ENCODE assay signal across 16 mouse cellular contexts in the genomic region with DNA sequence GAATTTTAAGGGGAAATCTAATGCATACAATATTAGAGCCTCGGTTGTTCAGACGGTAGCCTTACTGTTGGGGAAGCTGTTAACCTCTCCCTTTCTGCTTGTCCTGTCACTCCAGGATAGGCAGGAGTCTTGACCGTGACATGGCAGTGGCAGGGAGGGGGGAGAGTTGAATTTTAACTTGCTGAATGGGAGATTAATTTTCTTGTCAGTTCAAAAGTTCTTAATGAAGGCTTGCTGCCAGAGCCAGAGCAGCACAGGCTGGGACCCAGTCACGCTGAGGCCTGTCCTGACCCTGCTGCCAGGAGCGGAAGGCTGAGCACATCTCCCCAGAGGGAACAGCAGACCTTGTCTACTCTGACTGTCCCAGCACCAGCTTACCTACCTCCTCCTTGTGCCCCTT. TPM values are rescaled to one million over a fixed set of nuclear protein-coding genes. Genes with fewer than 3 reads are reported as not detected.
DNase-seq lines count a peak whose midpoint lies in the region; ATAC-seq and TF ChIP-seq lines count a peak whose summit lies in the region.
"Had no signal": no experiment of that assay in that cellular context is flagged by ENCODE, and none has a peak within 500 bp of the region (broad histone marks: within the 10 kb centered on the region; RNA-seq: fewer than 3 reads in every experiment).

No protein-coding gene starts in this region.

- H3K4me2 ChIP-seq in heart, embryonic 11.5 days = no peak overlapping the region
- H3K4me2 ChIP-seq in kidney, postnatal 0 days (ENCODE audit: low read length) = no peak overlapping the region
- H3K4me2 ChIP-seq in stomach, embryonic 14.5 days (replicated peaks; ENCODE audit: low read depth, low read length) = no peak overlapping the region
- H3K4me2 ChIP-seq: lung, embryonic 15.5 days had no signal

- no peak for ATAC-seq in heart, embryonic 11.5 days (replicated peaks; ENCODE audit: insufficient number of reproducible peaks, low FRiP score, low TSS enrichment)
- ATAC-seq in erythroblast, adult 5-6 weeks (replicated peaks; ENCODE audit: low FRiP score, poor library complexity, severe bottlenecking) = 0 out of 2 replicates have a peak, but pooled peaks have one; percentile 24
- ATAC-seq in kidney, postnatal 0 days (replicated peaks; ENCODE audit: low FRiP score, low read depth) = peak; percentile 37; the same call in 1 of the 2 replicates
- ATAC-seq in stomach, embryonic 14.5 days (ENCODE audit: insufficient number of reproducible peaks, insufficient read depth, low FRiP score, low read depth) = 0 out of 2 replicates have a peak, but pooled peaks have one; percentile 42
- ATAC-seq: forebrain, postnatal 0 days; hindbrain, postnatal 0 days had no signal

- TF ChIP-seq CTCF in kidney, postnatal 0 days (IDR thresholded peaks at IDR 0.05; ENCODE audit: low read depth) = no peak

- H3K4me1 ChIP-seq in heart, embryonic 11.5 days (ENCODE audit: control insufficient read depth, insufficient read depth, low read length) = peaks cover 2% of the 10 kb centered on the region; the same call in 1 of the 2 replicates
- peaks cover 29% of the 10 kb centered on the region for H3K4me1 ChIP-seq in kidney, postnatal 0 days (replicated peaks; ENCODE audit: insufficient read depth, low read length)
- H3K4me1 ChIP-seq in stomach, embryonic 14.5 days (ENCODE audit: control insufficient read depth, insufficient read depth, low read length) = no peaks in the 10 kb centered on the region

- no peak for DNase-seq in heart, postnatal 25 days (ENCODE audit: low spot score)
- peak; percentile 53 for DNase-seq in kidney, postnatal 0 days (ENCODE audit: low spot score)
- no peak for DNase-seq in neural tube, embryonic 10.5 days (ENCODE audit: extremely low spot score, low spot score)
- DNase-seq in heart, adult 18-20 months = no peak
- no peak for DNase-seq in layer of hippocampus, adult 9-10 months (ENCODE audit: low spot score)
- DNase-seq: cerebellum, adult 18-20 months; forebrain, postnatal 0 days; gastrocnemius, postnatal 25 days; liver had no signal

- intact Hi-C loops in heart, postnatal 25 days (cut with DNase I) = no loop called here

- no peaks in the 10 kb centered on the region for H3K9me3 ChIP-seq in heart, embryonic 11.5 days (replicated peaks; ENCODE audit: control insufficient read depth, low read length)
- no peaks in the 10 kb centered on the region for H3K9me3 ChIP-seq in kidney, postnatal 0 days (replicated peaks; ENCODE audit: low read length)
- H3K9me3 ChIP-seq in stomach, embryonic 14.5 days (ENCODE audit: control insufficient read depth, low read depth, low read length) = no peaks in the 10 kb centered on the region
- H3K9me3 ChIP-seq: lung, embryonic 15.5 days; megakaryocyte, embryonic 14.5 days had no signal

- no peaks in the 10 kb centered on the region for H3K27me3 ChIP-seq in heart, embryonic 11.5 days (ENCODE audit: control insufficient read depth, insufficient read depth, low read length)
- H3K27me3 ChIP-seq in kidney, postnatal 0 days (ENCODE audit: insufficient read depth, low read length) = no peaks in the 10 kb centered on the region
- no peaks in the 10 kb centered on the region for H3K27me3 ChIP-seq in stomach, embryonic 14.5 days (ENCODE audit: control insufficient read depth, insufficient read depth, low read length)
- H3K27me3 ChIP-seq: lung, embryonic 15.5 days had no signal

- H3K9ac ChIP-seq in heart, embryonic 11.5 days (ENCODE audit: low read depth, low read length) = 0 out of 2 replicates have a peak overlapping the region, but pooled peaks have one; percentile 8
- H3K9ac ChIP-seq in kidney, postnatal 0 days (ENCODE audit: low read depth, low read length) = no peak overlapping the region
- no peak overlapping the region for H3K9ac ChIP-seq in stomach, embryonic 14.5 days (replicated peaks; ENCODE audit: low read depth, low read length)
- H3K9ac ChIP-seq: forebrain, postnatal 0 days; lung, embryonic 15.5 days had no signal

- no peaks in the 10 kb centered on the region for H3K36me3 ChIP-seq in heart, embryonic 11.5 days (ENCODE audit: control insufficient read depth, insufficient read depth, low read length)
- H3K36me3 ChIP-seq in kidney, postnatal 0 days (ENCODE audit: insufficient read depth, low read length) = no peaks in the 10 kb centered on the region
- H3K36me3 ChIP-seq in stomach, embryonic 14.5 days (ENCODE audit: control insufficient read depth, insufficient read depth, low read length) = no peaks in the 10 kb centered on the region
- H3K36me3 ChIP-seq: lung, embryonic 15.5 days had no signal

- 68% methylated on average over 5 of the region's 5 CpGs for WGBS in heart, embryonic 11.5 days (ENCODE audit: insufficient replicate concordance)
- 16% methylated on average over 5 of the region's 5 CpGs for WGBS in kidney, postnatal 0 days
- 24% methylated on average over 5 of the region's 5 CpGs for WGBS in stomach, embryonic 14.5 days

- H3K27ac ChIP-seq in heart, embryonic 11.5 days (ENCODE audit: low read depth, low read length) = no peak overlapping the region
- H3K27ac ChIP-seq in kidney, postnatal 0 days = peak overlapping the region; percentile 51
- peak overlapping the region; percentile 55; the same call in 1 of the 2 replicates for H3K27ac ChIP-seq in stomach, embryonic 14.5 days (ENCODE audit: low read length)
- H3K27ac ChIP-seq: hindbrain, postnatal 0 days; lung, embryonic 15.5 days had no signal

- H3K4me3 ChIP-seq in heart, embryonic 11.5 days (ENCODE audit: low read depth, low read length) = no peak overlapping the region
- no peak overlapping the region for H3K4me3 ChIP-seq in kidney, postnatal 0 days (replicated peaks; ENCODE audit: low read depth, low read length)
- H3K4me3 ChIP-seq in stomach, embryonic 14.5 days (ENCODE audit: low read depth, low read length) = no peak overlapping the region
- H3K4me3 ChIP-seq: lung, embryonic 15.5 days; megakaryocyte, embryonic 14.5 days; myocyte had no signal

RNA-seq across cellular contexts. Expression of gene Cenpf, which starts 19.5 kb away (rescaled TPM):
- 57.2 and 72.6 TPM in 2 replicates for polyA plus RNA-seq in heart, embryonic 11.5 days (2014; fragmentation: Nextera tagmentation; extraction: Ambion mirVana)
- total RNA-seq in heart, postnatal 25 days (2021) = 1 to 10 TPM; 2.5 to 5.2 TPM
- 55.6 and 67.6 TPM in 2 replicates for total RNA-seq in erythroblast, adult 5-6 weeks (2015; ENCODE audit: low replicate concordance)
- 108 and 119 TPM in 2 replicates for total RNA-seq in erythroblast, adult 5-6 weeks (2017; ENCODE audit: low replicate concordance)
- 42.1 and 42.5 TPM in 2 replicates for polyA plus RNA-seq in kidney, postnatal 0 days (2015; fragmentation: Nextera tagmentation; extraction: Ambion mirVana)
- polyA plus RNA-seq in stomach, embryonic 14.5 days (2014; fragmentation: Nextera tagmentation; extraction: Ambion mirVana) = 89.3 and 91.6 TPM in 2 replicates
- 1 to 10 TPM; 5.5 to 5.9 TPM for total RNA-seq in heart, adult 18-20 months (2021)

RNA-seq across cellular contexts. Expression of gene Ptpn14, which starts 20.6 kb away (rescaled TPM):
- 10.1 and 11.7 TPM in 2 replicates for polyA plus RNA-seq in heart, embryonic 11.5 days (2014; fragmentation: Nextera tagmentation; extraction: Ambion mirVana)
- 10 to 100 TPM; 29.4 to 30.9 TPM for total RNA-seq in heart, postnatal 25 days (2021)
- 0.84 and 1.5 TPM in 2 replicates for total RNA-seq in erythroblast, adult 5-6 weeks (2015; ENCODE audit: low replicate concordance)
- 0.56 and 1.3 TPM in 2 replicates for total RNA-seq in erythroblast, adult 5-6 weeks (2017; ENCODE audit: low replicate concordance)
- 11.1 and 11.6 TPM in 2 replicates for polyA plus RNA-seq in kidney, postnatal 0 days (2015; fragmentation: Nextera tagmentation; extraction: Ambion mirVana)
- polyA plus RNA-seq in stomach, embryonic 14.5 days (2014; fragmentation: Nextera tagmentation; extraction: Ambion mirVana) = 11.2 and 14.3 TPM in 2 replicates
- 10 to 100 TPM; 29.3 to 33.7 TPM for total RNA-seq in heart, adult 18-20 months (2021)

Comparison
In these comparisons a context has a peak if more than half of its experiments do, and no peak if none do; other contexts are left out.
1. RNA of gene Cenpf, which starts 19.5 kb away (total RNA-seq): 55.6 to 119 TPM in erythroblast, adult 5-6 weeks; 5.5 to 5.9 TPM in heart, adult 18-20 months and 2.5 to 5.2 TPM in heart, postnatal 25 days; every median in the first group is over 4 times any median in the second.
2. RNA of gene Ptpn14, which starts 20.6 kb away (total RNA-seq): 29.3 to 33.7 TPM in heart, adult 18-20 months and 29.4 to 30.9 TPM in heart, postnatal 25 days; 0.56 to 1.5 TPM in erythroblast, adult 5-6 weeks; every median in the first group is over 10 times any median in the second.